Mouse (Mus musculus): Measurements from ENCODE around the gene Cep295nl. TPM values are rescaled to one million over a fixed set of nuclear protein-coding genes. Genes with fewer than 3 reads are reported as not detected.

Cep295nl gene
- polyA plus RNA-seq, 1 experiment = not detected

- H3K9me3 ChIP-seq = no peaks in the 10 kb centered on the region
- H3K36me3 ChIP-seq (replicated peaks; ENCODE audit: low read length) = no peaks in the 10 kb centered on the region
- peaks cover 10% of the 10 kb centered on the region for H3K4me1 ChIP-seq
- peaks cover 86% of the 10 kb centered on the region for H3K27me3 ChIP-seq (replicated peaks)
- TF ChIP-seq FLI1 (IDR thresholded peaks at IDR 0.05; ENCODE audit: low read length) (no peak), GATA1 (IDR thresholded peaks at IDR 0.05; ENCODE audit: borderline replicate concordance, low read length) (no peak)
- no peak overlapping the region for H3K4me3 ChIP-seq (replicated peaks)
Observed at GRCm38 (mm10) chr11:118346395-118347096, 4.2 kb upstream of the Cep295nl start.

- TF ChIP-seq FLI1 (IDR thresholded peaks at IDR 0.05; ENCODE audit: low read length) = no peak
- no peak for TF ChIP-seq GATA1 (IDR thresholded peaks at IDR 0.05; ENCODE audit: borderline replicate concordance, low read length)
Observed at GRCm38 (mm10) chr11:118345693-118346092, 3.4 kb upstream of the Cep295nl start.

GRCm38 (mm10) chr11:118343629-118344028, 1.3 kb upstream of the Cep295nl start:
- TF ChIP-seq FLI1 (IDR thresholded peaks at IDR 0.05; ENCODE audit: low read length) = no peak
- no peak for TF ChIP-seq GATA1 (IDR thresholded peaks at IDR 0.05; ENCODE audit: borderline replicate concordance, low read length)
- peaks cover 4% of the 10 kb centered on the region for H3K4me1 ChIP-seq
- H3K27me3 ChIP-seq (replicated peaks) = peaks cover 84% of the 10 kb centered on the region

More at GRCm38 (mm10) chr11:118345693-118346092, 3.4 kb upstream of the Cep295nl start:
- H3K9me3 ChIP-seq = no peaks in the 10 kb centered on the region
- no peaks in the 10 kb centered on the region for H3K36me3 ChIP-seq (replicated peaks; ENCODE audit: low read length)
- peaks cover 10% of the 10 kb centered on the region for H3K4me1 ChIP-seq
- H3K27me3 ChIP-seq (replicated peaks) = peaks cover 84% of the 10 kb centered on the region
- no peak overlapping the region for H3K4me3 ChIP-seq (replicated peaks)

GRCm38 (mm10) chr11:118337491-118338168, 4.7 kb downstream of the Cep295nl start:
- TF ChIP-seq FLI1 (IDR thresholded peaks at IDR 0.05; ENCODE audit: low read length) (no peak), GATA1 (IDR thresholded peaks at IDR 0.05; ENCODE audit: borderline replicate concordance, low read length) (no peak)
- Histone ChIP-seq H3K27me3 (replicated peaks) (peaks cover 80% of the 10 kb centered on the region), H3K4me1 (peaks cover 5% of the 10 kb centered on the region), H3K9me3 (no peaks in the 10 kb centered on the region), H3K36me3 (replicated peaks; ENCODE audit: low read length) (no peaks in the 10 kb centered on the region), H3K4me3 (replicated peaks) (no peak overlapping the region)

More at GRCm38 (mm10) chr11:118343629-118344028, 1.3 kb upstream of the Cep295nl start:
- no peaks in the 10 kb centered on the region for H3K36me3 ChIP-seq (replicated peaks; ENCODE audit: low read length)
- H3K4me3 ChIP-seq (replicated peaks) = no peak overlapping the region
- H3K9me3 ChIP-seq = no peaks in the 10 kb centered on the region

DNA sequence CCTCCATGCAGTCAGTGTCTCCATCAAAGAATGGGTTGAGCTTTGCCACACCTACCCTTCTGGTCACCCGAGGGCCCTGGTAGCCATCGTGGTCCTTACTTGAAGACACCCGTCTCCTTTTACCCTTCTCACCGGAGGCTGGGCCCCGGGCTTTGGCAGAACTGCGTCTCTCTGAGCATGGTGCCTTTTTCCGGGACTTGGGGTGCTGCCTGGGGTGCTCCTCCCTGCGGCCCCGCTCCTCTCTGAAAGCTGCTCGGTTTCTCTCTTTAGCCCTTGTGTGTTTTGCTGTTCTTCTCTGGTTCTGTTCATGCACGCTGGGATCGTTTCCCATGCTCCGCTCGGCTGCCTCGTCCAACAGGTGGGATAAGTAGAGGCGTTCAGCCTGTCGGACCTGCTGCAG, 8.9 kb downstream of the Cep295nl start:
- Histone ChIP-seq H3K4me3 (replicated peaks) (no peak overlapping the region), H3K27me3 (replicated peaks) (peaks cover 69% of the 10 kb centered on the region), H3K4me1 (peaks cover 5% of the 10 kb centered on the region), H3K9me3 (no peaks in the 10 kb centered on the region), H3K36me3 (replicated peaks; ENCODE audit: low read length) (no peaks in the 10 kb centered on the region)
- TF ChIP-seq GATA1 (IDR thresholded peaks at IDR 0.05; ENCODE audit: borderline replicate concordance, low read length) (no peak), FLI1 (IDR thresholded peaks at IDR 0.05; ENCODE audit: low read length) (no peak)

DNA sequence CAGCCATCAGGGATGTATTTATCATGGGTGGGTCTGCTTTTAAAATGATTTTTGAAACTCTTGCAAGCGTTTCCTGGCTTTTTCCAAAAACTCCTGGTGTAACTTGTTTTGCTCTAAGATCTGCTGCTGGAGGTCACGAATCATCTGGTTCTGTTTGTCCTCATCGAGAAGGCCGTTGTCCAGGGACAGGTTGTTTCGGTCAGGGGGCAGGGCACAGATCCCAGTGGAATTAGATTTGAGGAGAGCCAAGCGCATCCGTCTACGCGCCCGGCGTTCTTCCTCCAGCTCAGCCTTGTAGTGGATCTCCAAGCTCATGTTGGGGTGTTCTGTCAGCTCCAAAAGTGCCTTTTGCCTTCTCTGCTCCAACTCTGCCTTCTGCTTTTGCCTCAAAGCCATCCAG, 9.9 kb downstream of the Cep295nl start:
- TF ChIP-seq FLI1 (IDR thresholded peaks at IDR 0.05; ENCODE audit: low read length) (no peak), GATA1 (IDR thresholded peaks at IDR 0.05; ENCODE audit: borderline replicate concordance, low read length) (no peak)
- H3K9me3 ChIP-seq = no peaks in the 10 kb centered on the region
- no peak overlapping the region for H3K4me3 ChIP-seq (replicated peaks)
- peaks cover 70% of the 10 kb centered on the region for H3K27me3 ChIP-seq (replicated peaks)
- peaks cover 2% of the 10 kb centered on the region; the same call in 1 of the 2 replicates for H3K4me1 ChIP-seq
- H3K36me3 ChIP-seq (replicated peaks; ENCODE audit: low read length) = no peaks in the 10 kb centered on the region

DNA sequence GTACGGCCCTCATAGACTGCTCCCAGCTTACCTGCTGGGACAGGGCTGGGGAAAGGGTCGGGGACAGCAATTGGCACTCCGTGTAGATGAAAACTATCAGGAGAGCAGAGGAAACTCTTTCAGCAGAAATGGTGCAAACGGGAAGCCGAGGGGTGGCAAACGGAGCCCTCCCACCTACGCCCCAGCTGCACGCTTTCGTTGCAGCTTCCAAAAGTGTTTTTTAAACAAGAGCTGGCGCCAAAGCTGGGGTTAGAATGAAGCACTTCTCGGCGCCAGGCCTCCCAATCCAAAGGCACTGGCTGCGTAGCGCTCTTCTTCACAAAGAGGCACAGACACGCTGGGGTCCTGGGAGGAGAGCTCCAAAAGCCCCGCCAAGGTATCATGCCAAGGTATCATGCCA, 11.5 kb downstream of the Cep295nl start:
- Histone ChIP-seq H3K27me3 (replicated peaks) (peaks cover 76% of the 10 kb centered on the region), H3K4me3 (replicated peaks) (no peak overlapping the region), H3K9me3 (no peaks in the 10 kb centered on the region), H3K4me1 (no peaks in the 10 kb centered on the region), H3K36me3 (replicated peaks; ENCODE audit: low read length) (no peaks in the 10 kb centered on the region)
- TF ChIP-seq FLI1 (IDR thresholded peaks at IDR 0.05; ENCODE audit: low read length) (no peak), GATA1 (IDR thresholded peaks at IDR 0.05; ENCODE audit: borderline replicate concordance, low read length) (no peak)

DNA sequence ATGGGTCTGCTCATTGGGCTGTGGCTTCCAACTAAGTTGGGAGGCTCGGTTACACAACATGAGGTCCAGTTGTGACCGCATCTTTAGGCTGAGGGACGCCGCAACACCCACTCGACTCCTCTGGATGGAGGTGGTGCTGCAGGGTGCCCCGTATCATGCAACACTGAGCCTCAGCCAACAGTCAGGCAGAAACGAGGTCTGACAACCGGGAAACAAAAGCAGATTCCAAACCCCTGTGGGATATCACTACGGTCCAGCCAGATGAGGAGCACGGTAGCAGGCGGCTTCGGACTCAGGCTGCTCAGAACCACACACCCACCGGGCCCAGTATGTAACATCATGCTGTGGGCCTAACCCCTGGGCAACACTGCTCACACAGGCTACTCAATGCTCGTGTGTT, 11.9 kb downstream of the Cep295nl start:
- no peaks in the 10 kb centered on the region for H3K4me1 ChIP-seq
- H3K4me3 ChIP-seq (replicated peaks) = no peak overlapping the region
- H3K36me3 ChIP-seq (replicated peaks; ENCODE audit: low read length) = no peaks in the 10 kb centered on the region
- TF ChIP-seq GATA1 (IDR thresholded peaks at IDR 0.05; ENCODE audit: borderline replicate concordance, low read length) = no peak
- TF ChIP-seq FLI1 (IDR thresholded peaks at IDR 0.05; ENCODE audit: low read length) = no peak
- peaks cover 79% of the 10 kb centered on the region for H3K27me3 ChIP-seq (replicated peaks)
- H3K9me3 ChIP-seq = no peaks in the 10 kb centered on the region

DNA sequence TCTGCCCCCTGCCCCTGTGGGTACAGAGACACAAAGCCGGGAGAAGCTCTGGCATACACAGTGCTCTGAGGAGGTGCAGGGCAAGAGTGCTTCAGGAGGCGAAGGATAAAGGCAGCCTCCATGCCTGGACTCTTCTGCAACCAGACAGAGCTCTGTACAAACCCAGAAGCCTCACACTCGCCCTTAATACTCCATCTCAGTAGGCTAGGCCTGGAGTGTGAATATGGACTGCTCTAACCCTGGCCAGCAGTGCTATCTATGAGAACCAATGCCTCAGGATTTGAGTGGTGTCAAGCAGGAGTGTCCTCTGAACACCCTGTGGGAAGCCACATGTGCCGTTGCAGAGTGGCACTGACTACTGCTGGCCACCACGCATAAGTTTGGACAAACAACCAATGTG, 13.4 kb downstream of the Cep295nl start:
- no peaks in the 10 kb centered on the region for H3K36me3 ChIP-seq (replicated peaks; ENCODE audit: low read length)
- H3K4me1 ChIP-seq = peaks cover 8% of the 10 kb centered on the region
- no peak for TF ChIP-seq FLI1 (IDR thresholded peaks at IDR 0.05; ENCODE audit: low read length)
- TF ChIP-seq GATA1 (IDR thresholded peaks at IDR 0.05; ENCODE audit: borderline replicate concordance, low read length) = no peak
- no peaks in the 10 kb centered on the region for H3K9me3 ChIP-seq
- peaks cover 81% of the 10 kb centered on the region for H3K27me3 ChIP-seq (replicated peaks)
- no peak overlapping the region for H3K4me3 ChIP-seq (replicated peaks)

DNA sequence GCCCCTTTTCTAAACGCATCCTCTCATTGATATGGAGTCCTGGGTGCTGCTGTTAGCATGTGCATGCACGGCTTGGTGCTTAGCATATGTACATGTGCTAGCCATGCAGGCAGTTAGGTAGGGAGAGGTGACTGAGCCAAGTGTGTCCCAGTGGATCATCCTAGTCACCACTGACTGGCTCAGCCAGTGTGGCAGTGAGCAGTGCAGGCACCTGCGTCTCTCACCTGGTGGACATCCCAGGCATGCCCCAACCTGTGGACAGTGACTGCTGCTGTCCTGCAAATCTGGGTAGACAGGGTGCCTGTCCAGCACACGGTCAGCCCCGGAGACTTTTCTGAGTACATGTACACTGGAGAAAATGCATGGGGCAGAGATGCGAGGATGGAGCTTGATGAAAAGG, 13.8 kb downstream of the Cep295nl start:
- peak overlapping the region; percentile 40 for H3K4me3 ChIP-seq (replicated peaks)
- H3K4me1 ChIP-seq = peaks cover 9% of the 10 kb centered on the region
- peaks cover 81% of the 10 kb centered on the region for H3K27me3 ChIP-seq (replicated peaks)
- H3K36me3 ChIP-seq (replicated peaks; ENCODE audit: low read length) = no peaks in the 10 kb centered on the region
- no peaks in the 10 kb centered on the region for H3K9me3 ChIP-seq
- TF ChIP-seq GATA1 (IDR thresholded peaks at IDR 0.05; ENCODE audit: borderline replicate concordance, low read length) = no peak
- no peak for TF ChIP-seq FLI1 (IDR thresholded peaks at IDR 0.05; ENCODE audit: low read length)

Data from megakaryocyte, embryonic 14.5 days (primary cell).